Mouse (Mus musculus) v-Abl transformed pro-B cells (cell line): ENCODE data around the gene Ccdc24.

Experiments used
- in situ Hi-C, 2 experiments: fragments of 400-800 bp; cut with MboI; formaldehyde crosslinking; loops; one replicate each; pipeline ENCODE4 v1.15.1; 2025; ENCODE audit not compliant: unreplicated experiment in 2 of 2

Gene Ccdc24

DNA sequence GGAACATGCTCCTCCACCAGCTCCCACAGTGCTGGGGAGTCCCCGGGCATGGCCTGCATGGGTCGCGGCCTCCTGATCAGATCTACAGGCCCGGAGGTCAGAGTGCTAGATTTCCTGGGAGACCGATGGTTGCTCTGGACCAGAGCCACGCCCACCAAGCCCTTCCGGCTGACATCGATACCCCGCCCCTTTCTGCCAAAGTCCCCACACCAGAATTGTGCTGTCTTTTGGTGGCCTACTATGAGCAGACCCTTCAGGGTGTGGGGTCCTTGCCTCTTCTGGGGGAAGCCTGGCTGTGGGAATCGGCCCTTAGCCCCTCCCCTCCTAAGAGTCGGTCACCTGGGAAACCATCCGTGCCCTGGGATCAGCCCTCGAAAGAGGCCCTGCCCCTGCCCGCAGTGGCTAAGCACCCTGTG lies at the start of gene Ccdc24:
Gene Ccdc24 (minus strand): TSS at position 87 of the 416 bp plus-strand sequence.
- in situ Hi-C loops = no loop called here

DNA sequence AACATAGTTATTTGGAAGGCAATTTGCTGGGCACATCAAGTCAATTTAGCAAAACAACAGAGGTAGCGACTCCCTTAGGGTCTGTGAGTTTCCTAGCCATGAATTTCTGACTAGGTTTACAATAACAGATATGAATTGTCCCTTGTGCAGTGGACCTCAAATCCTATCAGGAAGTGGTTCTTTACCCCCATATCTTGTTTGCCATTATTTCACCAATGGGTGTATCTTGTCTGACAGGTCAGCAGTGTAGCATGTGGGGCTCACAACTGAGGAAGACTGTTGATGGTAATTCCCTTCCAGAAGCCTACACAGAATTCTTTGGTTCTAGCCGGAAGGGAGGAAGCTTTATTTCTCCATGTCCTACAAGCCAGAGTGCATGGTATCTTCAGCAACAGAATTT lies 49.0 kb upstream of the Ccdc24 start:
- in situ Hi-C loops = loop anchor here (10.0 kb wide), 1 partner anchor 163 kb away; no protein-coding TSS in a partner anchor

- in situ Hi-C loops = no loop called here
Measured at GRCm38 (mm10) chr4:117918762-117919161, 46.4 kb upstream of the Ccdc24 start.

DNA sequence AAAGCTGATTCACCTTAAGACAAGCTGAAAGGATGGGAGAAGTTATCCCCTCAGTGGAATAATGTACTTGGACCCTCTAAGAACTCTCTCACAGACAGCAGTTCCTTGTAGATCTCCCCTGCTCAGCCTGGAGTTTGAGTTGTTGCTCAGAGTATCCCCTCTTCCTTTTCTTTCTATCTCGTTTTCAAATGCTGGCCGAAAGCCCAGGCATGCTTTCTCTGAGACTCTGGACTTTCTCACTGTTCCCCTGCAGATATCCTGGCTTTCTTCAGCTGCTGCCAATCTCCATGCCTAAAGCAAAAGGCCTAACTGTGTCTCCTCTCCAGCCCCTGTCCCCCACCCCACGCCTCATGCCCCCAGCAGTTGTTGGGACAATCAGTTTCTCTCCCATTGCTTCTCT lies 45.9 kb upstream of the Ccdc24 start:
- in situ Hi-C loops = no loop called here

GRCm38 (mm10) chr4:117917847-117918246 lies 45.5 kb upstream of the Ccdc24 start:
- in situ Hi-C loops = no loop called here

DNA sequence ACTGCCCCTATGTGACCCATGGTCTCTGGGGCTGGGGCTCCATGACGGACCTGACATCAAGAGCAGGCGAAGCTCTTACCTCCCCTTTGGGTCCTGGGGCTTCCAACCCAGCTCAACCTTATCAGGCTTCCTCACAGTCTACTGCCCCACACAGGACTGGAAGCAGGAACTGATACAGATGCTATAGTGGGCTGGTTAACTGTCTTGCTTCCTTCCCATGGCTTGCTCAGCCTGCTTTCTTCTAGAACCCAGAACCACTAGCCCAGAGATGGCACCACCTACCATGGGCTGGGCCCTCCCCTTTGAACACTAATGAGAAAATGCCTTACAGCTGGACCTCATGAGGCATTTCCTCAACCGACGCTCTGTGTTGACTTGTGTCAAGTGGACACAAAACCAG lies 45.0 kb upstream of the Ccdc24 start:
- in situ Hi-C loops = no loop called here

DNA sequence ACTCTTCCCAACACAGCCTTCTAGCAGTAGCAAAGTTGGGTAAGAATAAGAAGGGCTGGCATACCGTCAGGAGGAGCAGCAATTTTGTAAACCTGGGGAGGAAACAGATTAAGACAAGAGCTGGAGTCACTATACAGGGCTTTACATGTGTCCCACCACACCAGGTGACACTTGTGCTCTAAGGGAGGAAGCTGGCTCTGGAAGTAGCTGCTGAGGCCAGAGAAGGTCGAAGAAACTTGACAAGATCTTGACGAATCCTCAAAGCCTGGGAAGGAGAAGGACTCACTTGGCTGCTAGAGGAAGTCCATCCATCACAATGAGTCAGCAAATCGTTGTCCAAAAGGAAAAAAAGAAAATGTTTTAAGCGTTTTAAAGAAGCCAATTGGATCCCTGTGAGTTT lies 44.0 kb upstream of the Ccdc24 start:
- in situ Hi-C loops = no loop called here

- in situ Hi-C loops = no loop called here
Measured at GRCm38 (mm10) chr4:117915489-117916105, 43.2 kb upstream of the Ccdc24 start.

DNA sequence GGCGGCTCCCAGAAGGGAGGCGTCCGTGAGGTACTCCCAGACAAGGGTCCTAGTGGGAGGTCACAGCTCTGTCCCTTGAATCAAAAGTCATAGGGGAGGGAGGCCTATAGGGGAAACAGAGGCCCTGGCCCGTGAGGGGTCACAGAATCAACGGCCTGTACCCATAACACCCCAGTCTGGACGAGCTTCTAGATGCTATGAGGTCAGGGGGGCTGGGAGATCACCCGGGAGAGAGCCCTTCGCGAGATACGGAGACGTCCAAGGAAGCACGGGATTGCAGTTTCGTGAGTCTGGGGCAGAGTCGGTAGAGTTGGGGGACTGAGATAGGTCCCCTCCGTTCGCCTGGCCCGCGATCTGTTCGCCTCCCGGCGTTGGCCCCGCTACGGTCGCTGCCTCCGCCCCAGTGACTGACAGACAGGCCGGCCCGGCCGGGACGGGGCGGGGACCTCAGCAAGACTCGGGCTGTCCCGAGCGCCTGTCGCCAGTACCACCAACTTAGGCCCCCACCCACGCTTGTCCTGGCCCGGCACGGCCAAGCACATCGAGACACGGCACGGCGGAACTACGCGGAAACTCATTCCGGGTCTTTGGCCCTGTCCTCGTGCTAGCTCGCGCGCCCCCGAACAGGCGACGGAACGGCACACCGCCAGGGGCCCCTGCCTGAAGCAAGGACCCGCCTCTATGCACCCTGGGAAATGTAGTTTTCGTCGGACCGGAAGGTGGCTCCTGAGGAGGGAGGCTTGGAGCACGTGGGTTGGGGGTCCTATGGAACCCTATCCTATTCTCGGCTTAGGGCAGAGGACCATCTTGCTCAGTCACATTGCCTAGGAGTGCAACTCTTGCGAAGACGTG lies 42.5 kb upstream of the Ccdc24 start, which contains the start of gene Ipo13:
Gene Ipo13 (minus strand): TSS at position 409 of the 852 bp plus-strand sequence.
- in situ Hi-C loops = no loop called here

- in situ Hi-C loops = no loop called here
Measured at GRCm38 (mm10) chr4:117914031-117914430, 41.7 kb upstream of the Ccdc24 start.

DNA sequence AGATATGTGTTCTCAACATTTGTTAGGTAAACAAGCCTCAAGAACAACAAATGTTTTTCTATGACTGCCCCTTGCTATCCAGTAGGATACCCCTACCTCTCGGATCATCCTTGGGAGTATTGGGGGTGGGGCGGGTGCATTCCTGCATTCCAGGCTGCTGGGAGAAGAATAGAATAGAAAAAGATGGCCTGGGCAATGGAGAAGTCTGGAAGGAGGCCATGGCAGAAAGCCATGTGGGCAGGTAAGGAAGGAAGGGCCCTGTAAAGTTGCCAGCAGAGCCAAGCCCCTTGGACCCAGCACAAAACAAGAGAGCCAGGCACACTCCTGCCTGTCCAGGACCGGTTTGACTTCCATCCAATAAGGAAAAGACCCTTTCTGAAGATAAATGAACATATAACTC lies 41.1 kb upstream of the Ccdc24 start:
- in situ Hi-C loops = no loop called here

DNA sequence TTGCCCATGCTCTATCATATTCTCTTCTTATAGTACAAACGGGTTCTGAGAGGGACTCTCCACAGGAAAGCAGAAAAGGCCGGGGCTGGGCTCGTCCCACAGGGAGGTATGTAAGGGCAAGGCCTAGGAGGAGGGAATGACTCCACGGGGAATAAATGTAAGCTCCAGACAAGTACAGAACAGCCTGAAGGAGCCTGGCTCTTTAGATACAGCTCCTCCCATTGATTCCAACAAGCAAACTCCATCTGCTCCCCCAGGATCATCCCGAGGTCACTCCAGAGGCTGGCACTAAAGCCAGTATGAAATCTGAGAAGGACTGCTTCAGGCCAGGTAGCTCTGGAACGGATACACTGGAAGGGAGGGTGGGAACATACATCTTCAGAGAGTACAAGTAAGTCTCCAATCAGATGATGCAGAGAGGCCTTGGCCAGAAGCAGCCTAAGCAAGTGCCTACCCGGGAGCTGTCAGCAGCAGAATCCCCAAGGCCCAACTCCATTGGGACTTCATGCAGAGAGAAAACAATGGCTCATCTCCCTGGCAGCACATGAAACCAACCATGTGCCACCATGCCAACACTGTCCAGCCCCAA lies 40.4 kb upstream of the Ccdc24 start:
- in situ Hi-C loops = no loop called here

- in situ Hi-C loops = no loop called here
Measured at GRCm38 (mm10) chr4:117912131-117912561, 39.8 kb upstream of the Ccdc24 start.

GRCm38 (mm10) chr4:117908834-117909453 lies 36.6 kb upstream of the Ccdc24 start:
- in situ Hi-C loops = no loop called here

GRCm38 (mm10) chr4:117906196-117906595 lies 33.8 kb upstream of the Ccdc24 start:
- in situ Hi-C loops = no loop called here

DNA sequence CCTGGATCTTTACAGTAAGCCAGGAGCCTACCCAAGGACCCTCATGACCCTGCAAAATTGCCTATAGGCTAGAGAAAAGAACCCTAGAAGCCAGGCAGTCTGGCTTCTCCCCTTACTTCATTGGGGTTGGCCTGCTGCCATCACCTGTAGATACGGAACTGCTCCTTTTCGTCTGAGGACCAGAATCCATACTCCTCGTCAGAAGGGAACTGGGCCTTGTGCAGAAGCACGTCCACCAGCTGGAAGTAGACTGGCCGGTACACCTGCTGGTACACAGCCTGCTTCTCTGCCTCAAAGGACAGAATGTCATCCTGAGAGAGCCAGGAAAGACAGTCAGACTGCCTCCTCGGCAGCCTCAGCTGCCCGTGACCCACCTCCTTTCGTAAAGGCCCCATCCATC lies 32.4 kb upstream of the Ccdc24 start:
- in situ Hi-C loops = no loop called here

DNA sequence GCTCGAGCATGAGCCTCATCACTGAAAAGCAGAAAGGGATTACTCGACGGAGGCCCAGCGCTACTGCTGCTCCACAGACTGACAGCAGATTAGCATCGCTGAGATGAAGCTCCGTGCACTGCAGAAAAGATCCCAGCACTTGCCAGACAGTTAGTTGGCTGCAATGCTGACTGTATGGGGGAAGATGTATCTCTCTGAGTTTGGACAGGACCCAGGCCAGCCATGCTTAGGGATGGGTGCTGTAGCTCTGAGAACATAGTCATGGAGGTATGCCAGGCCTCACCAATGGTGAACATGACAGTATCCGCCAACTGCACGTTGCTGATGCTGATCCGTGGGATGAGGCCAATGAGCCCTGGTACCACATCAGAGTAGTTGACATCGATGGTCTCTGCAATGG lies 31.7 kb upstream of the Ccdc24 start:
- in situ Hi-C loops = no loop called here

GRCm38 (mm10) chr4:117898111-117898510 lies 25.8 kb upstream of the Ccdc24 start:
- in situ Hi-C loops = no loop called here

DNA sequence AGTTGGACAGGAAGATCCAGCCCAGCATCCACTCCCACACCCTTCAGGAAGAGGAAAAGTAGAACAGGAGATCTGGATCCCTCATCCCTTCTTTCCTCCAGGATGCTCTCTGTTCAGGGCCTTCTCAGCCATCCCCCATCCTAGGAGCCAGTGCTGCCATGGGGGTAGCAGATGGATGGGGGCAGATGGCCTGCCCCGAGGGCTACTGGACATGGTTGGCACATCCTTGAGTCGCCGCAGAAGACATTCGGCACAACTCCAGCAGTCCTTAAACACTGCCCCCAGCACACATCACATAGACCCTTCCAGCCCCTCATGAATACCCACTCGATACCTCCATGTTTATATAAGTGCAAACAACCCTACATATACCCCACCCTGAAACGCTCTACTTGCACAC lies 23.7 kb upstream of the Ccdc24 start:
- in situ Hi-C loops = no loop called here

GRCm38 (mm10) chr4:117895339-117895738 lies 23.0 kb upstream of the Ccdc24 start:
- in situ Hi-C loops = no loop called here

DNA sequence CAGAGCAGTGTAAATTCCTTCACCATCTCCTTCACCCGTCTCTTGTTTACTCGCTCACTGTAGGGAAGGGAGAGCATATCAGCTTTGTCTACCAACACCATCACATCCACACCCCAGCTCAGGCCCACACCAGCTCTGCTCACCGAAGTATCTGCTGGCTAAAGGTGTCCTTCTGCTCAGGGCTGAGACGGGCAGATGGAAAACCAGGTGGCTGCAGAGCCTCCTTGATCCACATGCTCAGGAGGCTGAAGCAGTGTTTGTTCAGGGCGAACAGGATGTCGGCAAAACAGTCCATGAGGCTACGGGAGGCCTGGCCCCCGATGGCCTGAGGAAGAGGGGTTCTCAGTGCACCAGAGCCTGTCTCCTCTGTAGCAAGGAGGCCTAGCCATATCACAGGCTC lies 22.2 kb upstream of the Ccdc24 start:
- in situ Hi-C loops = no loop called here
